Mouse (Mus musculus) kidney, embryonic 16.5 days (tissue): ENCODE data around the gene Dnaaf1. TPM values are rescaled to one million over a fixed set of nuclear protein-coding genes. Genes with fewer than 3 reads are reported as not detected.

Source experiments
- ATAC-seq: fragments of 200-750 bp; cut with Nextera tagmentation; 2 replicates; pipeline ENCODE4 v1.8.0; 2017; ENCODE audit warnings: moderate TSS enrichment; ENCODE audit not compliant: low FRiP score, low TSS enrichment
- H3K27ac ChIP-seq: fragments of 300-500 bp; sonication (generic); 2 replicates; pipeline ENCODE4 v1.5.1; 2014; ENCODE audit warnings: low read length
- H3K27me3 ChIP-seq: fragments of 300-500 bp; sonication (generic); 2 replicates; pipeline ENCODE4 v1.6.1; 2014; ENCODE audit warnings: low read length, control low read depth, mixed read lengths; ENCODE audit not compliant: insufficient read depth
- H3K36me3 ChIP-seq: fragments of 300-500 bp; sonication (generic); 2 replicates; pipeline ENCODE4 v1.6.1; 2014; ENCODE audit warnings: low read length, control low read depth, mixed read lengths; ENCODE audit not compliant: insufficient read depth
- H3K4me1 ChIP-seq: fragments of 300-500 bp; sonication (generic); 2 replicates; pipeline ENCODE4 v1.6.1; 2014; ENCODE audit warnings: low read length, control low read depth, mixed read lengths; ENCODE audit not compliant: insufficient read depth
- H3K4me2 ChIP-seq: fragments of 300-500 bp; sonication (generic); replicated peaks from 2 replicates; pipeline ENCODE4 v1.6.1; 2014; ENCODE audit warnings: low read depth, low read length
- H3K4me3 ChIP-seq: fragments of 300-500 bp; sonication (generic); 2 replicates; pipeline ENCODE4 v1.5.1; 2014; ENCODE audit warnings: mild to moderate bottlenecking, low read length
- H3K9ac ChIP-seq: fragments of 300-500 bp; sonication (generic); replicated peaks from 2 replicates; pipeline ENCODE4 v1.6.1; 2014; ENCODE audit warnings: low read length
- H3K9me3 ChIP-seq: fragments of 300-500 bp; sonication (generic); 2 replicates; pipeline ENCODE4 v1.6.1; 2016; ENCODE audit warnings: low read length, control low read depth
- WGBS: fragments of 180-500 bp; shearing (Covaris S2); extraction: QIAGEN DNeasy Blood & Tissue Kit; methylation state at CpG from one replicate; pipeline ENCODE4 v1.1.7; 2014; 5-methylcytosine and 5-hydroxymethylcytosine counted together
- polyA plus RNA-seq: library from polyadenylated mRNA; unstranded; fragments of >200 nt; fragmentation: Nextera tagmentation; extraction: Ambion mirVana; gene quantifications from 2 replicates; pipeline ENCODE4 v1.2.1, GENCODE M21; 2015

Gene Dnaaf1
- polyA plus RNA-seq, 1 experiment from 2014 or later = 0.27 TPM

DNA sequence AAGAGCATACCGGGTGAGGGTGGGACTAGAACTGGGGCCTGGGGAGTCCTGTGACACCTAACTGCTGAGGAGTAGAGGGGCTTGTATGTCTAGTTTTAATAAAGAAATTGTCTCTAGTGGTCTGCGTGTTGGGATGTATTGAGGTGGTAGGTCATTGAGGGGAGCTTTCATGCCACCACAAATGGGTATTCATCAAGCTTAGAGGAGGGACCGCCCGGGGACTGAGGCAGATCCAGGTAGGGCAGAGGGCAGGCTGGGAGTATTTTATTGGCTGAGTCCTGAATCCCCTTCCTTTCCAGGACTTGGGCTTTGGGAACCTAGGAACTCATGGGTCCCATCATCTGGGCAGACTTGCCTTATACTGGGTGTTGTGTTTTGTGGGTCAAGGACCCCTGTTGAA, 41.8 kb downstream of the Dnaaf1 start:
- no peaks in the 10 kb centered on the region for H3K36me3 ChIP-seq
- no peak for ATAC-seq
- H3K4me3 ChIP-seq = no peak overlapping the region
- WGBS = 89% methylated on average over 4 of the region's 4 CpGs
- no peak overlapping the region for H3K27ac ChIP-seq
- no peaks in the 10 kb centered on the region for H3K4me1 ChIP-seq
- no peaks in the 10 kb centered on the region for H3K27me3 ChIP-seq
- H3K9ac ChIP-seq = no peak overlapping the region
- H3K9me3 ChIP-seq = no peaks in the 10 kb centered on the region
- H3K4me2 ChIP-seq = no peak overlapping the region

DNA sequence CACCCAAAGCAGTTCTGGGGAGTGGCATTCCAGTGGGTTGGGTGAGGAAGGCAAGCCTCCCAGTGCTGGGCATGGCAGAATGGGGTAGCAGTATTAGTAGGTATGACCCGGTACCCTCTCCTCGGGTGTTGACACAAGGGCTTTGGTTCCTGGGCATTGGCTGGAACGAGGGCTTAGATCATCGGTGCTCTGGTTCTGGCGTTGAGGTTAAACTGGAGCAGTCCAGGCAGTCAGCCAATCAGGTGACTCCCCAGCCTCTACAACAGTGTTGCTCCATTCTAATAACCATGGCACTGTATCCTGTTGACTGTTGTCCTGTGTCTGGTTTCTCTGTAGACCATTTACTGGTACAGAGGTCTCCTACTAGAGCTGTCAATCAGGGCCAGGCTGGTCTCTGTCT, 42.6 kb downstream of the Dnaaf1 start:
- no peak overlapping the region for H3K4me2 ChIP-seq
- no peaks in the 10 kb centered on the region for H3K27me3 ChIP-seq
- no peak overlapping the region for H3K9ac ChIP-seq
- H3K27ac ChIP-seq = no peak overlapping the region
- no peaks in the 10 kb centered on the region for H3K36me3 ChIP-seq
- H3K4me3 ChIP-seq = no peak overlapping the region
- ATAC-seq = no peak
- no peaks in the 10 kb centered on the region for H3K9me3 ChIP-seq
- H3K4me1 ChIP-seq = no peaks in the 10 kb centered on the region
- WGBS = 85% methylated on average over 5 of the region's 5 CpGs

- no peaks in the 10 kb centered on the region for H3K4me1 ChIP-seq
- no peaks in the 10 kb centered on the region for H3K9me3 ChIP-seq
- WGBS = 69% methylated on average over 5 of the region's 5 CpGs
- no peaks in the 10 kb centered on the region for H3K36me3 ChIP-seq
- no peak overlapping the region for H3K9ac ChIP-seq
- H3K4me3 ChIP-seq = no peak overlapping the region
- no peak overlapping the region for H3K27ac ChIP-seq
- H3K27me3 ChIP-seq = no peaks in the 10 kb centered on the region
- no peak for ATAC-seq
- H3K4me2 ChIP-seq = no peak overlapping the region
These were observed 43.9 kb downstream of the Dnaaf1 start for GRCm38 (mm10) chr8:119618887-119619286.

DNA sequence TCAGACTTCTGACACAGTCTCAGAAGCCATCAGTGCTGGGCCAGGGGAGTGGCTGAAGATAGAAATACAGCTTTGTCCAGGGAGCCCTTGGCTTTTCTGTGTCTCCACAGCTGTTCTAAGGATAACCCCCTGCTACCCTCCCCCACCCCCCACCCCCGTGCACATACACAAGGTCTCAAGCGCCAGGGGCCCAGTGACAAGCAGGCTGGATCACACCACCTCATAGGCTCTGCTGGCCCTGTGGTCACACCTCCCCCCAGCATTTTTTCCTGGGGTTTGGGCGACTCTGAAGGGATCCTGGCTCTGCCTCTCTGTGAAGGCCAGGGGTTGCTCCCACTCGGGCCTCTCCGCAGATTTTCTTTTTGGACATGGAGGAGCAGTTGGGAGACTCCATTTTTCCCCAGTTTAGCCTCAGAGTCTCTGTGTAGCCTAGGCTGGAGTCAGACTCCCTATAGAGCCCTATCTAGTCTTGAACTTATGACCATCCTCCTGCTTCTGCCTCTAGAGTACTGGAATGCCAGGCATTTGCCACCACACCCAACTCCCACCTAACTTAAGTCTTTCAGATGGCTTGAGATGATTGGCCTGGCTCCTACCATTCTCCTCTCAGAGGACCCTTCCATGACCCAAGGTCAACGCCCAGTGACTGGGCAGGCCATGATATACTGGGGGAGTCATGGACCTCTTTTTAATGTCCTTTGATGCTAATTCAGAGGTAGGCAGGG, 45.2 kb downstream of the Dnaaf1 start:
- H3K36me3 ChIP-seq = no peaks in the 10 kb centered on the region
- H3K4me3 ChIP-seq = no peak overlapping the region
- 73% methylated on average over 6 of the region's 6 CpGs for WGBS
- ATAC-seq = no peak
- H3K4me1 ChIP-seq = no peaks in the 10 kb centered on the region
- no peaks in the 10 kb centered on the region for H3K9me3 ChIP-seq
- H3K27ac ChIP-seq = no peak overlapping the region
- H3K27me3 ChIP-seq = no peaks in the 10 kb centered on the region
- no peak overlapping the region for H3K4me2 ChIP-seq
- H3K9ac ChIP-seq = no peak overlapping the region

- Histone ChIP-seq H3K27ac (no peak overlapping the region), H3K36me3 (no peaks in the 10 kb centered on the region), H3K9me3 (no peaks in the 10 kb centered on the region), H3K4me1 (no peaks in the 10 kb centered on the region), H3K4me3 (no peak overlapping the region), H3K9ac (no peak overlapping the region), H3K4me2 (no peak overlapping the region), H3K27me3 (no peaks in the 10 kb centered on the region)
- 84% methylated on average over 14 of the region's 14 CpGs for WGBS
- no peak for ATAC-seq
These were observed 45.9 kb downstream of the Dnaaf1 start for GRCm38 (mm10) chr8:119620848-119621465.

- 52% methylated on average over 4 of the region's 4 CpGs for WGBS
- Histone ChIP-seq H3K4me1 (no peaks in the 10 kb centered on the region; the same call in 1 of the 2 replicates), H3K9me3 (no peaks in the 10 kb centered on the region), H3K36me3 (no peaks in the 10 kb centered on the region), H3K9ac (no peak overlapping the region), H3K4me3 (no peak overlapping the region), H3K4me2 (no peak overlapping the region), H3K27me3 (no peaks in the 10 kb centered on the region), H3K27ac (no peak overlapping the region)
- no peak for ATAC-seq
These were observed 47.5 kb downstream of the Dnaaf1 start for GRCm38 (mm10) chr8:119622555-119622954.

GRCm38 (mm10) chr8:119623061-119623460, 48.0 kb downstream of the Dnaaf1 start:
- Histone ChIP-seq H3K27me3 (no peaks in the 10 kb centered on the region), H3K4me2 (no peak overlapping the region), H3K4me1 (no peaks in the 10 kb centered on the region; the same call in 1 of the 2 replicates), H3K9me3 (no peaks in the 10 kb centered on the region), H3K36me3 (no peaks in the 10 kb centered on the region), H3K4me3 (no peak overlapping the region), H3K9ac (no peak overlapping the region), H3K27ac (no peak overlapping the region)
- 88% methylated on average over 8 of the region's 8 CpGs for WGBS
- ATAC-seq = no peak

DNA sequence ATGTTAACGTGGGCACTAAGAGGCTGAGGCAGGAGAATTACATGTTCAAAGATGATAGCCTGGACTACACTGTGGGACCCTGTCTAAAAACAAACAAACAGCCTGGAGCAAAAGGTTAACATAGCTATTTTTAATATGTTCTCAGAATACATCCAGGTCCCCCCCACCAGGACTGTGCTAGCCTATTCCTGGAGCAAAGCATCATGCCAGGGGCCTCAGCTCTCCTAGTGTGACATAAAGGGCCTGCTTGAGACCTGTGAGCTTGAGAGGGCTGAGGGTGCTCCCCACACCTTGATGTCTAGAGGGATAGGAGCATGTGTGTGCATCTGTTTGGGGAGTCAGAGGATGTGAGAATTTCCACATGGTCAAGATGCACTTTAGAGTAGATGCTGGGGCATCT, 48.7 kb downstream of the Dnaaf1 start:
- no peak overlapping the region for H3K9ac ChIP-seq
- no peaks in the 10 kb centered on the region for H3K36me3 ChIP-seq
- no peak overlapping the region for H3K27ac ChIP-seq
- no peaks in the 10 kb centered on the region for H3K27me3 ChIP-seq
- no peak for ATAC-seq
- WGBS = 73% methylated on average over 1 of the region's 1 CpGs
- no peak overlapping the region for H3K4me2 ChIP-seq
- no peak overlapping the region for H3K4me3 ChIP-seq
- no peaks in the 10 kb centered on the region; the same call in 1 of the 2 replicates for H3K4me1 ChIP-seq
- no peaks in the 10 kb centered on the region for H3K9me3 ChIP-seq

GRCm38 (mm10) chr8:119624916-119625315, 49.9 kb downstream of the Dnaaf1 start:
- no peak for ATAC-seq
- Histone ChIP-seq H3K27me3 (no peaks in the 10 kb centered on the region), H3K36me3 (no peaks in the 10 kb centered on the region), H3K4me1 (no peaks in the 10 kb centered on the region; the same call in 1 of the 2 replicates), H3K27ac (no peak overlapping the region), H3K9me3 (no peaks in the 10 kb centered on the region), H3K4me3 (no peak overlapping the region), H3K4me2 (no peak overlapping the region), H3K9ac (no peak overlapping the region)
- 87% methylated on average over 7 of the region's 7 CpGs for WGBS

GRCm38 (mm10) chr8:119625788-119626187, 50.8 kb downstream of the Dnaaf1 start:
- Histone ChIP-seq H3K9ac (no peak overlapping the region), H3K4me1 (no peaks in the 10 kb centered on the region; the same call in 1 of the 2 replicates), H3K27ac (no peak overlapping the region), H3K4me2 (no peak overlapping the region), H3K36me3 (no peaks in the 10 kb centered on the region), H3K9me3 (no peaks in the 10 kb centered on the region), H3K4me3 (no peak overlapping the region), H3K27me3 (no peaks in the 10 kb centered on the region)
- ATAC-seq = no peak
- 86% methylated on average over 22 of the region's 22 CpGs for WGBS
